Mouse (Mus musculus): ENCODE measurements around the gene Rfx2.

Gene Rfx2

GRCm38 (mm10) chr17:56833381-56833780, 2.6 kb upstream of the Rfx2 start:
- DNase-seq (ENCODE audit: low spot score in 2 of 2) = no peak

GRCm38 (mm10) chr17:56832918-56833317, 2.1 kb upstream of the Rfx2 start:
- DNase-seq (ENCODE audit: low spot score in 2 of 2) = no peak

- DNase-seq (ENCODE audit: low spot score in 2 of 2) = peak; percentile 98
Measured at GRCm38 (mm10) chr17:56831111-56831816, 451 bp upstream of the Rfx2 start.

GRCm38 (mm10) chr17:56829795-56830194, 1.0 kb downstream of the Rfx2 start:
- DNase-seq (ENCODE audit: low spot score in 2 of 2) = no peak

- no peak for DNase-seq (ENCODE audit: low spot score in 2 of 2)
Measured at GRCm38 (mm10) chr17:56829171-56829570, 1.6 kb downstream of the Rfx2 start.

GRCm38 (mm10) chr17:56826718-56827117, 4.1 kb downstream of the Rfx2 start:
- peak; percentile 40 to 58 for DNase-seq (ENCODE audit: low spot score in 2 of 2)

- no peak for DNase-seq (ENCODE audit: low spot score in 2 of 2)
Measured at GRCm38 (mm10) chr17:56823352-56823751, 7.5 kb downstream of the Rfx2 start.

GRCm38 (mm10) chr17:56822380-56822779, 8.4 kb downstream of the Rfx2 start:
- DNase-seq (ENCODE audit: low spot score in 2 of 2) = no peak

GRCm38 (mm10) chr17:56819694-56820111, 11.1 kb downstream of the Rfx2 start:
- DNase-seq (ENCODE audit: low spot score in 2 of 2) = peak; percentile 52 to 56

- DNase-seq (ENCODE audit: low spot score in 2 of 2) = no peak
Measured at GRCm38 (mm10) chr17:56819032-56819545, 11.7 kb downstream of the Rfx2 start.

GRCm38 (mm10) chr17:56818067-56818636, 12.7 kb downstream of the Rfx2 start:
- peak; percentile 56 to 73 for DNase-seq (ENCODE audit: low spot score in 2 of 2)

- no peak for DNase-seq (ENCODE audit: low spot score in 2 of 2)
Measured at GRCm38 (mm10) chr17:56815057-56815345, 15.8 kb downstream of the Rfx2 start.

GRCm38 (mm10) chr17:56814316-56815056, 16.3 kb downstream of the Rfx2 start:
- DNase-seq (ENCODE audit: low spot score in 2 of 2) = peak; percentile 38 to 40

- peak in 1 of 2 experiments; percentile 22 for DNase-seq (ENCODE audit: low spot score in 2 of 2)
Measured at GRCm38 (mm10) chr17:56810245-56810644, 20.6 kb downstream of the Rfx2 start.

GRCm38 (mm10) chr17:56808518-56808917, 22.3 kb downstream of the Rfx2 start:
- DNase-seq (ENCODE audit: low spot score in 2 of 2) = peak; percentile 35 to 44

GRCm38 (mm10) chr17:56805784-56806183, 25.0 kb downstream of the Rfx2 start:
- DNase-seq (ENCODE audit: low spot score in 2 of 2) = no peak

- DNase-seq (ENCODE audit: low spot score in 2 of 2) = no peak
Measured at GRCm38 (mm10) chr17:56804952-56805351, 25.9 kb downstream of the Rfx2 start.

GRCm38 (mm10) chr17:56802065-56802464, 28.7 kb downstream of the Rfx2 start:
- no peak for DNase-seq (ENCODE audit: low spot score in 2 of 2)

- no peak for DNase-seq (ENCODE audit: low spot score in 2 of 2)
Measured at GRCm38 (mm10) chr17:56799276-56799675, 31.5 kb downstream of the Rfx2 start.

- peak; percentile 20 to 45 for DNase-seq (ENCODE audit: low spot score in 2 of 2)
Measured at GRCm38 (mm10) chr17:56793614-56794319, 37.0 kb downstream of the Rfx2 start.

- no peak for DNase-seq (ENCODE audit: low spot score in 2 of 2)
Measured at GRCm38 (mm10) chr17:56792588-56792987, 38.2 kb downstream of the Rfx2 start.

GRCm38 (mm10) chr17:56789286-56789685, 41.5 kb downstream of the Rfx2 start:
- no peak for DNase-seq (ENCODE audit: low spot score in 2 of 2)
